Mouse (Mus musculus) lung, embryonic 15.5 days (tissue): ENCODE data around the gene Pym1. TPM values are rescaled to one million over a fixed set of nuclear protein-coding genes. Genes with fewer than 3 reads are reported as not detected.

Experiments used
- ATAC-seq: fragments of 200-750 bp; cut with Nextera tagmentation; 2 replicates; pipeline ENCODE4 v1.8.0; 2017; ENCODE audit warnings: moderate number of reproducible peaks, borderline replicate concordance; ENCODE audit not compliant: low FRiP score, low TSS enrichment; ENCODE audit errors: extremely low read depth
- H3K27ac ChIP-seq: fragments of 300-500 bp; sonication (generic); 2 replicates; pipeline ENCODE4 v1.5.1; 2015; ENCODE audit warnings: moderate library complexity, mild to moderate bottlenecking, inconsistent platforms
- H3K27me3 ChIP-seq: fragments of 300-500 bp; sonication (generic); 2 replicates; pipeline ENCODE4 v1.6.1; 2015; ENCODE audit warnings: inconsistent platforms
- H3K36me3 ChIP-seq: fragments of 300-500 bp; sonication (generic); 2 replicates; pipeline ENCODE4 v1.6.1; 2015; ENCODE audit warnings: inconsistent platforms
- H3K4me1 ChIP-seq: fragments of 300-500 bp; sonication (generic); 2 replicates; pipeline ENCODE4 v1.6.1; 2015; ENCODE audit warnings: inconsistent platforms
- H3K4me2 ChIP-seq: fragments of 300-500 bp; sonication (generic); 2 replicates; pipeline ENCODE4 v1.6.1; 2015; ENCODE audit warnings: inconsistent platforms, mild to moderate bottlenecking, moderate library complexity
- H3K4me3 ChIP-seq: fragments of 300-500 bp; sonication (generic); 2 replicates; pipeline ENCODE4 v1.5.1; 2015; ENCODE audit warnings: mild to moderate bottlenecking, inconsistent platforms
- H3K9ac ChIP-seq: fragments of 300-500 bp; sonication (generic); 2 replicates; pipeline ENCODE4 v1.6.1; 2015; ENCODE audit warnings: inconsistent platforms
- H3K9me3 ChIP-seq: fragments of 300-500 bp; sonication (generic); 2 replicates; pipeline ENCODE4 v1.6.1; 2016; ENCODE audit warnings: inconsistent platforms
- WGBS: fragments of 180-500 bp; shearing (Covaris S2); methylation state at CpG from one replicate; pipeline ENCODE4 v1.1.7; 2015; 5-methylcytosine and 5-hydroxymethylcytosine counted together
- polyA plus RNA-seq: library from polyadenylated mRNA; unstranded; fragments of >200 nt; fragmentation: Nextera tagmentation; extraction: Ambion mirVana; gene quantifications from 2 replicates; pipeline ENCODE4 v1.2.1, GENCODE M21; 2015

Gene Pym1
- polyA plus RNA-seq, 1 experiment from 2014 or later = 37.9 TPM

DNA sequence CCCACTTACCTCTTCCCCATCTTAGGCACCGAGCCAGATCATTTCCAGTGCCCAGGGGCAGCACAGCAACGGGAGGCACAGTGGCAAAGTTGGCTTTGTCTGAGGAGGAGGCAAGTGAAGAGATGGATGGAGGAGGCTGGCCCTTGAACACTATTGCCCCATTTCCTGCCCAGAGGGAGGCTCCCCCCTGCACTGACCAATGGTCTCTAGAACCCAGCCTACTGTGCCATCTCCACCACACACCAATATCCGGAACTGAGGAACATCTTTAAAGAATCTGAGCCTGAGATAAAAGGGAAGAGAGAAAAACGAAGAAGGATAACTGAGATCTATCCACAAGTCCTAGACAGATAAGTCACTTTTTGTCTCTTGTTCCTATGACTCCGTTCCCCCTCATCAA, 19.6 kb upstream of the Pym1 start:
- H3K27me3 ChIP-seq = no peaks in the 10 kb centered on the region
- no peaks in the 10 kb centered on the region for H3K9me3 ChIP-seq
- H3K27ac ChIP-seq = no peak overlapping the region
- no peak overlapping the region for H3K4me2 ChIP-seq
- H3K9ac ChIP-seq = no peak overlapping the region
- peaks cover 4% of the 10 kb centered on the region; the same call in 1 of the 2 replicates for H3K36me3 ChIP-seq
- no peak for ATAC-seq
- H3K4me3 ChIP-seq = no peak overlapping the region
- WGBS = 75% methylated on average over 5 of the region's 5 CpGs
- no peaks in the 10 kb centered on the region; the same call in 1 of the 2 replicates for H3K4me1 ChIP-seq

DNA sequence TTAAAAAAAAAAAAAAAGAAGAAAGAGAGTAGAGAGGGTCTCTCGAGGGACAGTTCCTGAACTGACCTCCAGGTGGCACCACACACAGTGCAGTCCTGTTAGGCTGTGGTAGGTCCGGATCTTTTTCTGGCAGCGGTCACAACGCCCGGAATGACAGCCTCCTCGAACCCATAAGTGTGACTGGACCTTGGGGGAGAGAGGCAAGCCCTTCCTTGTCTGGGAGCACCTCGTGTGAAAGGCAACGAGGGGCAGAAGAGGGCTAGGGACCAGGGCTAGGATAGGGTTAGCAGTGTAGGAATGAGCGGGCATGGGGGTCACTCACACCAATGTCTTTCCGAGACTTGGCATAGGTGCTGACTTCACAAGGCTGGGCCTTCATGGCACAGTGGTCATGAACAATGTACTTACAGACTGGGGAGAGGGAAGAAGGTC, 16.7 kb upstream of the Pym1 start:
- no peaks in the 10 kb centered on the region for H3K27me3 ChIP-seq
- H3K4me3 ChIP-seq = no peak overlapping the region
- peak; percentile 58; the same call in 1 of the 2 replicates for ATAC-seq
- peaks cover 6% of the 10 kb centered on the region; the same call in 1 of the 2 replicates for H3K36me3 ChIP-seq
- WGBS = 16% methylated on average over 10 of the region's 10 CpGs
- no peaks in the 10 kb centered on the region; the same call in 1 of the 2 replicates for H3K4me1 ChIP-seq
- no peak overlapping the region for H3K9ac ChIP-seq
- H3K4me2 ChIP-seq = no peak overlapping the region
- no peak overlapping the region for H3K27ac ChIP-seq
- H3K9me3 ChIP-seq = no peaks in the 10 kb centered on the region

DNA sequence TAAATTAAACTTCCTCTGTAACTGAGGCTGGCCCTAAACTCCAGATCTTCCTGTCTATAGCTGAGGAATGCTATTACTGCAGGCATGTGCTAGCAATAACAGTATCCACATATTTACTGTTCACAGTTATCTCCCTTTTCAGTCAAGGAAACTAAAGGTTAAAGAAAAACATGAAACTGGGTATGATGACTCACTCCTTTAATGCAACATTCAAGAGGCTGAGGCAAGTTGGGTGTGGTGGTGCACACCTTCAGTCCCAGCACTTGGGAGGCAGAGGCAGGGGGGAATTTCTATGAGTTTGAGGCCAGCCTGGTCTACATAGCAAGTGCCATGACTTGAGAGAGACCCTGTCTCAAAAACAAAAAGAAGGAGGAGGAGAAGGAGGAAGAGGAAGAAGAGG, 15.7 kb upstream of the Pym1 start:
- Histone ChIP-seq H3K9ac (no peak overlapping the region), H3K4me1 (no peaks in the 10 kb centered on the region; the same call in 1 of the 2 replicates), H3K27ac (no peak overlapping the region), H3K4me2 (no peak overlapping the region), H3K36me3 (peaks cover 6% of the 10 kb centered on the region; the same call in 1 of the 2 replicates), H3K9me3 (no peaks in the 10 kb centered on the region), H3K27me3 (no peaks in the 10 kb centered on the region), H3K4me3 (no peak overlapping the region)
- ATAC-seq = no peak

DNA sequence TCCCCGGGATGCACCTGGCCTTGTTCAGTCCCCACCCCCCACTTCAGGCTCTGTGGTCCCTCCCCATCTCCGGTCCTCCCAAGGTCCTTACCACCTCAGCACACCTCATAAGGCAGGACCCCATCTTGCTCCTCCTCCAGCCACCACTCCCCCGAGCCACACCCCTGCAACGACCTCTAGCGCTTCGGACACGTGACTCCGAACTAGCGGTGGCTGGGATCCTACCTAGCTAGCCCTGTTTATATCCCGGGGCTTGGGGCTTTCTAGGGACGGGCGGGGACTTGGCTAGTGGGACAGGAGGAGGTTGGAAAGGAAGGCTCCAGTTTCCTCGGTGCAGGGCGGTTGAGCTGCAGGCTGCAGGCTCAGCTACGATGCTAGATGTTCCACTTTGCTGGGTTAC, 10.3 kb upstream of the Pym1 start:
- Histone ChIP-seq H3K4me1 (peaks cover 7% of the 10 kb centered on the region), H3K9me3 (no peaks in the 10 kb centered on the region), H3K36me3 (peaks cover 6% of the 10 kb centered on the region; the same call in 1 of the 2 replicates), H3K4me3 (no peak overlapping the region), H3K9ac (no peak overlapping the region), H3K27ac (no peak overlapping the region), H3K27me3 (peaks cover under 1% of the 10 kb centered on the region; the same call in 1 of the 2 replicates), H3K4me2 (peak overlapping the region; percentile 47)
- no peak for ATAC-seq
- 6% methylated on average over 15 of the region's 15 CpGs for WGBS

DNA sequence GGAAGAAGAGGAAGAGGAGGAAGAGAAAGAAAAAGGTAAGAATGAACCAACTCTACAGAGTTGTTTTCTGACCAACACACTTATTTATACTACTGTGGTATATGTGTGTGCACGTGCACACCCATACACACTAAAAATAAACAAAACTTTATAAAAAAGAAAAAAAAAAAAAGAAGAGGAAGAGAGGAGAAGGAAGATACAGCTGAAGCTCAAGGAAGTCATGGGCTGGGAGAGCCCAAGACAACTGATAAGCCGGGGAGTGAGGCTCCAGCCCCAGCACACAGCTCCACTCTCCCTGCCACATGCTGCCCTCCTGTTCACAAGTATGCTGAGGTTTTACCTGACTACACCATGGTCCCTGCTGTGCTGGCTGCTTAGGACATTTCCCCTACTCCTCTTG, 7.4 kb upstream of the Pym1 start:
- Histone ChIP-seq H3K9me3 (no peaks in the 10 kb centered on the region), H3K27ac (no peak overlapping the region), H3K4me1 (peaks cover 30% of the 10 kb centered on the region), H3K4me3 (no peak overlapping the region), H3K9ac (no peak overlapping the region), H3K4me2 (no peak overlapping the region), H3K36me3 (no peaks in the 10 kb centered on the region), H3K27me3 (peaks cover 4% of the 10 kb centered on the region; the same call in 1 of the 2 replicates)
- 45% methylated on average over 2 of the region's 2 CpGs for WGBS
- no peak for ATAC-seq

DNA sequence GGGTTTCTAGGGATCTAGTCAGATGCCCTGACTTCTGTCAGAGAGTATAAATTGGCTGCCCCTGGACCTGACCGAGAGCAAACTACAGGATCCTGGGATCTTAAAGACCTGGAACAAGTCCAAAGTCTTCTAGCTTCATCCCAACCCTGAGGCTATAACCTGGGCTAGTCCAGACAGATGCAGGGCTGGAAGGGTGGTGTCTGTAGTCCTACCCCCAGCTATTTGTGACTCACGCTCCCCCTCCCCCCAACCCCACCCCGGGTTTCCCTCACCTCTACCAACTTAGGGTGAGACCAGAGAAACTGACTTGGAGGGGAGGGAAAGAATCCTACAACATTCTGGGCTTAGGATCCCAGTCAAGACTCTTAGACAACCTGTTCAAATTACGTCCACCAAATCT, 5.1 kb upstream of the Pym1 start:
- H3K4me3 ChIP-seq = peak overlapping the region; percentile 67
- ATAC-seq = no peak
- WGBS = 18% methylated on average over 4 of the region's 4 CpGs

DNA sequence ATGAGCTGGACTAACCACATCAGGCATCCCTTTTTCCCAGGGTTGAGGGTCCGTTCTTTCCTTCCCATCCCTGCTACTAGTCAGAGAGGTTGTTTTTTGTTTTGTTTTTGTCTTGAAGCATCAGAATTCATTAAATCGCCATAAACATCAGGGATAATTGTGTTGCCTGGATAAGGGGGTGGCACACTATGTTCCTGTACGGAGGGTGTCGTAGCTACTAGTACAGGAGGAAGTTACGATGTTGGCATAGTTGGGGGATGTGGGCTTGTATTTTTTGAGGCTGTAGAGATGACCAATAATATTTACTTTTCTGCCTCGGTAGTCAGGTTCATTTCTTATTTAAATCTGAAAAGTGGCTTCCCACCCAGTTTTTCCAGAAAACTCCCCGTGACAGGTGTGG, 4.5 kb upstream of the Pym1 start:
- Histone ChIP-seq H3K4me2 (peak overlapping the region; percentile 95), H3K4me1 (peaks cover 34% of the 10 kb centered on the region), H3K9ac (peak overlapping the region; percentile 61), H3K27ac (peak overlapping the region; percentile 77; the same call in 1 of the 2 replicates), H3K36me3 (no peaks in the 10 kb centered on the region), H3K9me3 (no peaks in the 10 kb centered on the region), H3K27me3 (peaks cover 4% of the 10 kb centered on the region; the same call in 1 of the 2 replicates), H3K4me3 (peak overlapping the region; percentile 67)
- no peak for ATAC-seq
- WGBS = 3% methylated on average over 7 of the region's 7 CpGs

More for the DNA sequence above, 5.1 kb upstream of the Pym1 start:
- Histone ChIP-seq H3K4me1 (peaks cover 37% of the 10 kb centered on the region), H3K36me3 (no peaks in the 10 kb centered on the region), H3K9me3 (no peaks in the 10 kb centered on the region), H3K9ac (no peak overlapping the region), H3K27me3 (peaks cover 4% of the 10 kb centered on the region; the same call in 1 of the 2 replicates), H3K27ac (no peak overlapping the region), H3K4me2 (peak overlapping the region; percentile 95)

DNA sequence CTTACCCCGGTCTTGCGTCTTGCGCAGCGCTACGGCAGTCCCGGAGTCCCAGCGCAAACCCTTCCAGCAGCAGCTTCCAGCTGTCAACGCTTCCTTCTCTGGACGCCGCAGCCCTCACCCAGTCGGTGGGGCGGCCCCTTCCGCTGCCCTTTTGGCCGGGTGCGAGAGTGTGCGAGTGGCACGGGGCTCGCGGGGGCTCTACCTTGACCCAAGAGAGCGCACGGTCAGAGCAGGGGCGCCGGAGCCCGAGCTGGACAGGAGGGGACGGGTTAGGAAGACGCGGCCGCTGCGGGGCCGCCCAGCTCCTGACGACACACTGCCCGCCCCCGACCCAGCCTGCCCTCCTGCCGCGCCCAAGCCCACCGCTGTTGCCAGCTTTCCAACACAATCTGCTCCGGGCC, 3.9 kb upstream of the Pym1 start:
- Histone ChIP-seq H3K9ac (peak overlapping the region; percentile 61), H3K27me3 (peaks cover 4% of the 10 kb centered on the region; the same call in 1 of the 2 replicates), H3K27ac (peak overlapping the region; percentile 77), H3K9me3 (no peaks in the 10 kb centered on the region), H3K4me2 (peak overlapping the region; percentile 95), H3K4me3 (peak overlapping the region; percentile 67), H3K36me3 (no peaks in the 10 kb centered on the region), H3K4me1 (peaks cover 35% of the 10 kb centered on the region)
- WGBS = 2% methylated on average over 36 of the region's 37 CpGs
- peak; percentile 51; the same call in 1 of the 2 replicates for ATAC-seq

DNA sequence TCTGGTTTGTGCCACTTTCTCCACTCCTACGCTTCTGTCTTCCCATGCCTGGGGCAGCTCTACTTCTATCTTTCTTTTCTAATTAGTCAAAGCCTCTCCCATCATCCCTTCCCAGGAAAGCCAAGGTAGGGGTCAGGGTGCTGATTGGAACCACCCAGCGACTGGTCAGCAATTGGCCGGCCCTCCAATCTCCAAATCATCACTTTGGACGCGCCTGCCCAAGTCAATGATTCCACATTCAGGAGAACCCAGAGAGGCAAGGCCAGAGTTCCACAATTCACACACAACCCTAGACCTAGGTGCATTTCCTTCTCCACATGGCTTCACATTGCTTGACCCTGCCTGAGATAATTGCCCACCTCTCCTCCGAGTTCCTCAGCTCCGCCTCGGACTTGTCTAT, 3.5 kb upstream of the Pym1 start:
- Histone ChIP-seq H3K9me3 (no peaks in the 10 kb centered on the region), H3K4me1 (peaks cover 39% of the 10 kb centered on the region), H3K36me3 (no peaks in the 10 kb centered on the region), H3K27me3 (peaks cover 4% of the 10 kb centered on the region; the same call in 1 of the 2 replicates), H3K4me2 (peak overlapping the region; percentile 95), H3K27ac (peak overlapping the region; percentile 77), H3K4me3 (peak overlapping the region; percentile 67), H3K9ac (peak overlapping the region; percentile 61)
- 29% methylated on average over 8 of the region's 8 CpGs for WGBS
- no peak for ATAC-seq

DNA sequence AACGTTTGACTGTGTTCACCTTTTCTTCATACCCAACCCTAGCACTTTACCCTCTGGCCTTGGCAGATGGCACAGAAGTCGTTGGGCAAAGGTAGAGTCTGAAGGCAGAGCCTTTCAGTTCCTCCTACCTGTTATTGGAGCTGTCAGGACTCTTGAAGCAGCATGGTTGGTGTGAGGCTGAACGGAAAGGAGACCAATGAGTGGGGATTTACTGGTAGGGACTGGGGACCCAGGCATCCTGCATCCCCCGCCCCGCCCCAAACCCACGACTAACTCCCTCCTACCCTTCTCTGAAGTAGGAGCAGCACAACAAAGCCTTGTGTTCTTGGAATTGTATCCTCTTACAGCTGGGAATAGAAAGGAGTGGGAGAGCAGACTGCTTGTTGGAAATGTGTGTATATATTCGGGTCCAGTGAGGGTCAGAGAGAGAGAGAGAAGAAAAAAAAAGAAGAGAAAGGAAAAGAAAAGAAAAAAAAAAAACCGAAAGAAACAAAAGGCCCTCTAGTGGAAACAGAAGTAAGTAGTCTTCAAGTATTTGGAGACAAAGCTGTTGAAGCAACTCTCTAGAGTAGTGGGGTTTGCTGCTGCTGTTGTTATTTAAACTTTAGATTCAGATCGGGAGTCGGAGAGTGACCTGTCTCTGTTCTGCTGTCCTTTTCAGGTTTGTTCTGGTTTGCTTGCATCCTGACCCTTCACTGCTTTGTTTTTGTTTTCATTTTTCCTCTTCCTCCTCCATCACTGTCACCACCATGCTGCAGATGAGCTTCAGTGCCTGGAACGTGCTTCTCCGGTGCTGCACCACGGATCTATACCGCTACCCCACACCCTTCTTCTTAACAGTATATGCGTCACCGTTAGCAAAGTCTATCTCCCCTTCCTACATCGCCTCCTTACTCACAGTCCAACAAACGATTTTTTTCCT, 2.7 kb upstream of the Pym1 start, which contains the start of gene Dgka:
Gene Dgka, minus strand, starts transcription at position 176 of the 922 bp plus-strand sequence.
- Histone ChIP-seq H3K9me3 (no peaks in the 10 kb centered on the region), H3K4me2 (peak within 1 kb of the TSS; percentile 95), H3K4me1 (peaks cover 46% of the 10 kb centered on the region), H3K9ac (peak within 1 kb of the TSS; percentile 61), H3K4me3 (peak within 1 kb of the TSS; percentile 67), H3K36me3 (no peaks in the 10 kb centered on the region), H3K27me3 (peaks cover 4% of the 10 kb centered on the region; the same call in 1 of the 2 replicates), H3K27ac (peak within 1 kb of the TSS; percentile 77)
- ATAC-seq = no peak
- 13% methylated on average over 18 of the region's 18 CpGs for WGBS

DNA sequence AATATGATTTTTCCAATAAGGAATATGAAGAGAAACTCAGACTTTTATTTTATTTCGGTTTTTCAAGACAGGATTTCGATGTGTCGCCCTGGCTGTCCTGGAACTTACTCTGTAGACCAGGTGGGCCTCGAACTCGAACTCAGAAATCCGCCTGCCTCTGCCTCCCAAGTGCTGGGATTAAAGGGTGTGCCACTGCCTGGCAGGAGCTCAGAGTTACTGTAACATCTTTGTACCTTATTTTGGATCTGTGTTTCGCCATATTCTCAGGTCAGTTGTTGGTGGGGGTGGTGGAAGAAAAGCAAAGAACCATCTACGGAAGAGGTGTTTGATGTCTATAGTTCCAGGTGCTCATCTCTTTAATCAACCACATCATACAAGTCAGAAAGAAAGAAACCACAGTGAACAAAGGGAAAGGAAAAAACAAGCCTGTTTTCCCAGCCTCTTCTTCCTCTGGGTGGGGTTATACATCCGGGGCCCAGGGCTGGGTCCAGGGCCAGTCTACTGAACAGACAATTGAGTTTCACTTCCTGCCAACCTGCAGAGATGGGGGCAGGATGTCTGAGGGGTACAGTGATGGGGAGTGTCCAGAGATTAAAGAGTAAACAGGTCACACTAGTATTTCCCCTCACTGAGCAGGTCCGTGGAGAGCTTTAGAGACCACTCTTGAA, 1.6 kb upstream of the Pym1 start:
- Histone ChIP-seq H3K27ac (peak overlapping the region; percentile 98; the same call in 1 of the 2 replicates), H3K4me2 (no peak overlapping the region), H3K36me3 (no peaks in the 10 kb centered on the region), H3K9me3 (no peaks in the 10 kb centered on the region), H3K4me3 (no peak overlapping the region), H3K27me3 (peaks cover 4% of the 10 kb centered on the region; the same call in 1 of the 2 replicates), H3K9ac (no peak overlapping the region), H3K4me1 (peaks cover 50% of the 10 kb centered on the region)
- WGBS = 87% methylated on average over 10 of the region's 10 CpGs
- ATAC-seq = no peak
